Mouse (Mus musculus) spleen, adult 2 months (tissue): ENCODE results near the gene Pter. TPM values are rescaled to one million over a fixed set of nuclear protein-coding genes. Genes with fewer than 3 reads are reported as not detected.

Source experiments
- DNase-seq, 2 experiments: peaks; one replicate each; pipeline versions ENCODE4 v3.0.0 to v3.0.0-alpha.2; 2012 to 2021; ENCODE audit warnings: low spot score in 2 of 2, low read depth in 1 of 2
- H3K27ac ChIP-seq: fragments of 200-500 bp; 2 replicates; pipeline ENCODE4 v1.5.1; 2012; ENCODE audit warnings: low read length, inconsistent platforms; ENCODE audit not compliant: insufficient read depth
- H3K27me3 ChIP-seq: fragments of 200-500 bp; 2 replicates; pipeline ENCODE4 v1.6.1; 2012; ENCODE audit warnings: mild to moderate bottlenecking, moderate library complexity, low read length, inconsistent platforms; ENCODE audit not compliant: control insufficient read depth, insufficient read depth
- H3K36me3 ChIP-seq: fragments of 200-500 bp; 2 replicates; pipeline ENCODE4 v1.6.1; 2012; ENCODE audit warnings: mild to moderate bottlenecking, low read length, inconsistent platforms; ENCODE audit not compliant: control insufficient read depth, insufficient read depth
- H3K4me1 ChIP-seq: fragments of 200-500 bp; 2 replicates; pipeline ENCODE4 v1.6.1; 2011; ENCODE audit warnings: inconsistent platforms; ENCODE audit not compliant: control insufficient read depth, insufficient read depth, insufficient read length
- H3K4me3 ChIP-seq: fragments of 200-500 bp; 2 replicates; pipeline ENCODE4 v1.5.1; 2011; ENCODE audit warnings: mild to moderate bottlenecking, inconsistent platforms; ENCODE audit not compliant: insufficient read depth, insufficient read length; ENCODE audit errors: extremely low read depth
- CTCF ChIP-seq: fragments of 200-500 bp; IDR thresholded peaks from 2 replicates; pipeline ENCODE4 v1.5.1; 2011; ENCODE audit warnings: mild to moderate bottlenecking, inconsistent platforms; ENCODE audit not compliant: insufficient read depth, insufficient read length, insufficient replicate concordance; ENCODE audit errors: extremely low read depth
- POLR2A ChIP-seq: fragments of 200-500 bp; IDR thresholded peaks from 2 replicates; pipeline ENCODE4 v1.6.1; 2011; ENCODE audit warnings: low read depth, low read length, inconsistent platforms
- WGBS: fragments of 180-500 bp; shearing (Covaris S2); methylation state at CpG from one replicate; pipeline ENCODE4 v1.1.7; 2018; 5-methylcytosine and 5-hydroxymethylcytosine counted together
- polyA plus RNA-seq: library from polyadenylated mRNA; depleted of rRNA; stranded (reverse); fragments of >200 nt; gene quantifications from 2 replicates; pipeline ENCODE4 v1.2.3, GENCODE M21; 2012

Pter gene
- polyA plus RNA-seq, 1 experiment, result 0.54 TPM

DNA sequence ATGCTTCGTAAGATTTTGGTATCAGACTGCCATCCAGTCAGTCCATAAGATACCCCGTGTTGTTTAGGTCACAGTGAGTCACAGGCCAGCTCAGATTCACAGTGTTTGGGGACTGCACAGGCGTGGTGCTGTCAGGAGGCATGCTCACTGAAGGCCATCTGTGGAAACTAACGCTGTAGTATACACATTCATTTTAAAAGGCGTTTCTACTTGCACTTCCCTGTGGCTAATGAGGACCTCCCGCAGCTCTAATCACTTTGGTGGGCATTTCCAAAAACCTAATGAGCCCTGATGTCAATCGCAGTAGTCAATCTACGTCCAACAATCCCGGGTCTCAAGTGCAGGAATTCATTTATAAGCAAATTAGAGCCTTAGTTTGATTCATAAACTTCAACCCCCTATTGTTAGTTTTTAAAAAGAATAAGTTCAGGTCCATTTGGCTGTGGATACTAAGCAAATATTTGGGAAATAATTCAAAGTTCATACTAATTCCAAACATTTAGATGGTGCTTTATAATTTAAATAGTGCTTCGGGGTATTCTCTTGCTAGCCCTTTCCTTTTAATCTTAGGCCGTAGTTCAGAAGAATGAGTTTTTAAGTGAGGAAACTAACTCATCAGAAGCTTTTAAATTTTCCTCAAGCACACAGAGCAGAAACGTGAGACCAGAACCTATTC, 46.3 kb downstream of the Pter start:
- Histone ChIP-seq H3K4me1 (no peaks in the 10 kb centered on the region), H3K4me3 (no peak overlapping the region), H3K27me3 (no peaks in the 10 kb centered on the region), H3K36me3 (no peaks in the 10 kb centered on the region), H3K27ac (no peak overlapping the region)
- no peak for DNase-seq
- TF ChIP-seq CTCF, result no peak
- TF ChIP-seq POLR2A, result no peak
- WGBS, result 91% methylated on average over 12 of the region's 12 CpGs

DNA sequence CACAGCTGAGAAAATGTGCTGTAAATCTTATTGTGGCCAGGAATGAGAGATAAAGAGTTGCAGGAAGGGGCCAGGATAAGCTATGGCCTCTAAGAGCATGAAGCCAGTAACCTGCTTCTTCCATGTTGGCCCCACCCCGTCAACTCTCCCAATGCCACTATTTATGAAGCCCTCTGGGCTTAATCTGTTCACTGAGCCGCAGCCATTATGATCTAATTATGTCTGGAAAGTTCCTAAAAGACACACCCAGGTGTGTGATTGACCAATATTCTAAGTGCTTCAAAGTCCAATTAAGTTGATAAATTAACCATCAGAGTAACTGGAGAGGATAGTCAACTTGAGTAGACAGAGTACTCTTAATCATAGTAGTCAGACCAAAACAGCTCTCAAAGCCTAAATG, 49.9 kb downstream of the Pter start:
- H3K36me3 ChIP-seq, result no peaks in the 10 kb centered on the region
- no peak overlapping the region for H3K27ac ChIP-seq
- 96% methylated on average over 2 of the region's 2 CpGs for WGBS
- no peaks in the 10 kb centered on the region for H3K4me1 ChIP-seq
- H3K27me3 ChIP-seq, result no peaks in the 10 kb centered on the region
- TF ChIP-seq POLR2A (no peak), CTCF (no peak)
- H3K4me3 ChIP-seq, result no peak overlapping the region
- DNase-seq, result no peak

GRCm38 (mm10) chr2:12977367-12977766, 53.5 kb downstream of the Pter start:
- no peak overlapping the region for H3K4me3 ChIP-seq
- H3K27me3 ChIP-seq, result no peaks in the 10 kb centered on the region
- H3K27ac ChIP-seq, result no peak overlapping the region
- DNase-seq, result no peak
- H3K4me1 ChIP-seq, result no peaks in the 10 kb centered on the region
- 93% methylated on average over 7 of the region's 7 CpGs for WGBS
- no peaks in the 10 kb centered on the region for H3K36me3 ChIP-seq
- TF ChIP-seq POLR2A (no peak), CTCF (no peak)

GRCm38 (mm10) chr2:12978771-12979170, 54.9 kb downstream of the Pter start:
- no peaks in the 10 kb centered on the region for H3K36me3 ChIP-seq
- TF ChIP-seq CTCF (no peak), POLR2A (no peak)
- H3K4me3 ChIP-seq, result no peak overlapping the region
- WGBS, result 86% methylated on average over 4 of the region's 4 CpGs
- H3K27ac ChIP-seq, result no peak overlapping the region
- no peaks in the 10 kb centered on the region for H3K4me1 ChIP-seq
- no peaks in the 10 kb centered on the region for H3K27me3 ChIP-seq
- no peak for DNase-seq

GRCm38 (mm10) chr2:12984901-12985732, 61.3 kb downstream of the Pter start:
- Histone ChIP-seq H3K4me3 (no peak overlapping the region), H3K36me3 (no peaks in the 10 kb centered on the region), H3K27me3 (no peaks in the 10 kb centered on the region), H3K27ac (no peak overlapping the region), H3K4me1 (no peaks in the 10 kb centered on the region)
- 83% methylated on average over 4 of the region's 4 CpGs for WGBS
- TF ChIP-seq CTCF (no peak), POLR2A (no peak)
- DNase-seq, result no peak

DNA sequence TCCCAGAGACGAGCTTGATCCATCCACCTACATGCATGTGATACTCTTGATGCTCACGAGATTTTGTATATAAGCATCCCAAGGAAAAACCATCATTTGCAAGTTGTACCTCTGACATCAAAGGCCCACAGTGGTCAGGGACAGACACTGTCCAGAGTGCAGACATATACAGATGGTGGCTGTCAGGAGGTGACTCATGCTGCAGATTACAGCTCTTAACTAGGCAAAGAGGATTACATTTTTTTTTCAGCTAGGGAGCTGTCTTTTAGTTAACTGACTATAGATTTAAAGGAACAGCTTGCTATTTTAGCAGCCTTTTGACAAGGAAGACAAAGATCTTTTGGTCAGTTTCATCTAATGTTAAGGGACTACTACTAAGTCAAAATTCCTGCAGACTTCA, 76.2 kb downstream of the Pter start:
- Histone ChIP-seq H3K27ac (no peak overlapping the region), H3K4me3 (no peak overlapping the region), H3K4me1 (no peaks in the 10 kb centered on the region), H3K36me3 (no peaks in the 10 kb centered on the region), H3K27me3 (no peaks in the 10 kb centered on the region)
- TF ChIP-seq POLR2A (no peak), CTCF (no peak)
- 93% methylated on average over 2 of the region's 2 CpGs for WGBS
- no peak for DNase-seq

DNA sequence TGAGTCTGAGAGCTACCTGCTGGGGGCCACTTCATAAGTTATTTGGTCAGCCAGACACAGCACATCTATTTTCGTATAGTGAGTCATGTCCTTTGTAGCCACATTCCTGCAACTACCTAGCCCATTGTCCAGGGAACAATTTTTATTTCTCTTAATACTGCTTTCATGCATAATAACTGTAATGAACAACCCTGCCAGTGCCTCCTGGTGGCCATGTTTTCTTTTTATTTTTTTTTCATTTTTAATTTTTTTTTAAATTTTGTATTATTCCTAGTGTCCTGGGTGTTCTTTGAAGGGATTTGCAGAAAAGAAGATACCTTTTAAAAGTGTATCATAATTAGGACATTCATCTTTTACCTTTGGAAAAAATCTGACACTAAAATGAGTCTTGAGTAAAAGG, 84.6 kb downstream of the Pter start:
- WGBS, result 89% methylated on average over 1 of the region's 1 CpGs
- TF ChIP-seq CTCF (no peak), POLR2A (no peak)
- H3K4me1 ChIP-seq, result peaks cover 8% of the 10 kb centered on the region
- no peak overlapping the region for H3K27ac ChIP-seq
- no peak for DNase-seq
- peaks cover 16% of the 10 kb centered on the region for H3K27me3 ChIP-seq
- H3K4me3 ChIP-seq, result no peak overlapping the region
- no peaks in the 10 kb centered on the region for H3K36me3 ChIP-seq
